Mouse (Mus musculus): ENCODE results near the gene Rnase9. TPM values are rescaled to one million over a fixed set of nuclear protein-coding genes. Genes with fewer than 3 reads are reported as not detected.
A peak's percentile ranks its signal among the peaks of the same experiment; 100 is the strongest.

Rnase9 gene
- total and polyA plus RNA-seq, 3 experiments = 0.11 TPM; not detected in 2

- peaks cover 55% of the 10 kb centered on the region for H3K4me1 ChIP-seq (ENCODE audit: insufficient read depth, low read depth, low read length)
- ATAC-seq (ENCODE audit: extremely low read depth, insufficient number of reproducible peaks, low FRiP score, poor library complexity, severe bottlenecking) = no peak
- H3K27me3 ChIP-seq (ENCODE audit: insufficient read depth, low read length) = peaks cover 11% of the 10 kb centered on the region
- no peak for DNase-seq (ENCODE audit: low spot score)
- no peaks in the 10 kb centered on the region for H3K36me3 ChIP-seq (replicated peaks)
- H3K9me3 ChIP-seq (replicated peaks) = no peaks in the 10 kb centered on the region
- TF ChIP-seq GATA1 (IDR thresholded peaks at IDR 0.05; ENCODE audit: borderline replicate concordance, low read length) (no peak), POLR2AphosphoS5 (IDR thresholded peaks at IDR 0.05; ENCODE audit: insufficient replicate concordance, low read depth, low read length) (no peak), TAL1 (conservative IDR thresholded peaks at IDR 0.05; ENCODE audit: low read depth, low read length) (no peak), GATA2 (IDR thresholded peaks at IDR 0.05; ENCODE audit: borderline replicate concordance, low read depth, low read length) (no peak), CTCF (IDR thresholded peaks at IDR 0.05; ENCODE audit: low read depth, low read length) (no peak)
- no peak overlapping the region for H3K4me3 ChIP-seq (ENCODE audit: low read depth, low read length)
Observed at GRCm38 (mm10) chr14:51085911-51086310, 44.2 kb upstream of the Rnase9 start.

GRCm38 (mm10) chr14:51085086-51085485 is 43.4 kb upstream of the Rnase9 start:
- H3K36me3 ChIP-seq (replicated peaks) = no peaks in the 10 kb centered on the region
- no peak overlapping the region for H3K4me3 ChIP-seq (ENCODE audit: low read depth, low read length)
- peaks cover 19% of the 10 kb centered on the region for H3K27me3 ChIP-seq (ENCODE audit: insufficient read depth, low read length)
- no peak for TF ChIP-seq CTCF (IDR thresholded peaks at IDR 0.05; ENCODE audit: low read depth, low read length)
- no peak for TF ChIP-seq TAL1 (conservative IDR thresholded peaks at IDR 0.05; ENCODE audit: low read depth, low read length)
- no peak for TF ChIP-seq POLR2AphosphoS5 (IDR thresholded peaks at IDR 0.05; ENCODE audit: insufficient replicate concordance, low read depth, low read length)
- TF ChIP-seq GATA2 (IDR thresholded peaks at IDR 0.05; ENCODE audit: borderline replicate concordance, low read depth, low read length) = no peak
- TF ChIP-seq GATA1 (IDR thresholded peaks at IDR 0.05; ENCODE audit: borderline replicate concordance, low read length) = no peak
- no peak for ATAC-seq (ENCODE audit: extremely low read depth, insufficient number of reproducible peaks, low FRiP score, poor library complexity, severe bottlenecking)
- H3K4me1 ChIP-seq (ENCODE audit: insufficient read depth, low read depth, low read length) = peaks cover 51% of the 10 kb centered on the region
- H3K9me3 ChIP-seq (replicated peaks) = no peaks in the 10 kb centered on the region
- DNase-seq (ENCODE audit: low spot score) = no peak

- Histone ChIP-seq H3K4me3 (ENCODE audit: low read depth, low read length) (peak overlapping the region; percentile 69; the same call in 1 of the 2 replicates), H3K27me3 (ENCODE audit: insufficient read depth, low read length) (peaks cover 24% of the 10 kb centered on the region), H3K9me3 (replicated peaks) (no peaks in the 10 kb centered on the region), H3K4me1 (ENCODE audit: insufficient read depth, low read depth, low read length) (peaks cover 48% of the 10 kb centered on the region), H3K36me3 (replicated peaks) (no peaks in the 10 kb centered on the region)
- TF ChIP-seq TAL1 (conservative IDR thresholded peaks at IDR 0.05; ENCODE audit: low read depth, low read length) = no peak
- TF ChIP-seq GATA1 (IDR thresholded peaks at IDR 0.05; ENCODE audit: borderline replicate concordance, low read length) = no peak
- TF ChIP-seq POLR2AphosphoS5 (IDR thresholded peaks at IDR 0.05; ENCODE audit: insufficient replicate concordance, low read depth, low read length) = no peak
- no peak for TF ChIP-seq CTCF (IDR thresholded peaks at IDR 0.05; ENCODE audit: low read depth, low read length)
- TF ChIP-seq GATA2 (IDR thresholded peaks at IDR 0.05; ENCODE audit: borderline replicate concordance, low read depth, low read length) = no peak
- no peak for DNase-seq (ENCODE audit: low spot score)
- ATAC-seq (ENCODE audit: extremely low read depth, insufficient number of reproducible peaks, low FRiP score, poor library complexity, severe bottlenecking) = no peak
Observed at GRCm38 (mm10) chr14:51083805-51084204, 42.1 kb upstream of the Rnase9 start.

- no peak for DNase-seq (ENCODE audit: low spot score)
- H3K27me3 ChIP-seq (ENCODE audit: insufficient read depth, low read length) = peaks cover 27% of the 10 kb centered on the region
- peaks cover 45% of the 10 kb centered on the region for H3K4me1 ChIP-seq (ENCODE audit: insufficient read depth, low read depth, low read length)
Observed at GRCm38 (mm10) chr14:51082599-51083581, 41.2 kb upstream of the Rnase9 start.

GRCm38 (mm10) chr14:51081035-51081434 is 39.4 kb upstream of the Rnase9 start:
- TF ChIP-seq GATA2 (IDR thresholded peaks at IDR 0.05; ENCODE audit: borderline replicate concordance, low read depth, low read length) = no peak
- TF ChIP-seq GATA1 (IDR thresholded peaks at IDR 0.05; ENCODE audit: borderline replicate concordance, low read length) = no peak
- TF ChIP-seq TAL1 (conservative IDR thresholded peaks at IDR 0.05; ENCODE audit: low read depth, low read length) = no peak
- no peak for TF ChIP-seq CTCF (IDR thresholded peaks at IDR 0.05; ENCODE audit: low read depth, low read length)
- no peak for TF ChIP-seq POLR2AphosphoS5 (IDR thresholded peaks at IDR 0.05; ENCODE audit: insufficient replicate concordance, low read depth, low read length)
- ATAC-seq (ENCODE audit: extremely low read depth, insufficient number of reproducible peaks, low FRiP score, poor library complexity, severe bottlenecking) = no peak
- Histone ChIP-seq H3K36me3 (replicated peaks) (no peaks in the 10 kb centered on the region), H3K9me3 (replicated peaks) (no peaks in the 10 kb centered on the region), H3K27me3 (ENCODE audit: insufficient read depth, low read length) (peaks cover 27% of the 10 kb centered on the region), H3K4me3 (ENCODE audit: low read depth, low read length) (no peak overlapping the region), H3K4me1 (ENCODE audit: insufficient read depth, low read depth, low read length) (peaks cover 38% of the 10 kb centered on the region)
- no peak for DNase-seq (ENCODE audit: low spot score)

More at GRCm38 (mm10) chr14:51082599-51083581, 41.2 kb upstream of the Rnase9 start:
- TF ChIP-seq GATA2 (IDR thresholded peaks at IDR 0.05; ENCODE audit: borderline replicate concordance, low read depth, low read length) (no peak), CTCF (IDR thresholded peaks at IDR 0.05; ENCODE audit: low read depth, low read length) (no peak), TAL1 (conservative IDR thresholded peaks at IDR 0.05; ENCODE audit: low read depth, low read length) (no peak), GATA1 (IDR thresholded peaks at IDR 0.05; ENCODE audit: borderline replicate concordance, low read length) (no peak), POLR2AphosphoS5 (IDR thresholded peaks at IDR 0.05; ENCODE audit: insufficient replicate concordance, low read depth, low read length) (no peak)
- ATAC-seq (ENCODE audit: extremely low read depth, insufficient number of reproducible peaks, low FRiP score, poor library complexity, severe bottlenecking) = peak; percentile 37; the same call in 1 of the 2 replicates
- H3K4me3 ChIP-seq (ENCODE audit: low read depth, low read length) = peak overlapping the region; percentile 69
- H3K36me3 ChIP-seq (replicated peaks) = no peaks in the 10 kb centered on the region
- H3K9me3 ChIP-seq (replicated peaks) = no peaks in the 10 kb centered on the region

GRCm38 (mm10) chr14:51079180-51079579 is 37.5 kb upstream of the Rnase9 start:
- TF ChIP-seq POLR2AphosphoS5 (IDR thresholded peaks at IDR 0.05; ENCODE audit: insufficient replicate concordance, low read depth, low read length) (no peak), GATA2 (IDR thresholded peaks at IDR 0.05; ENCODE audit: borderline replicate concordance, low read depth, low read length) (no peak), GATA1 (IDR thresholded peaks at IDR 0.05; ENCODE audit: borderline replicate concordance, low read length) (no peak), TAL1 (conservative IDR thresholded peaks at IDR 0.05; ENCODE audit: low read depth, low read length) (no peak), CTCF (IDR thresholded peaks at IDR 0.05; ENCODE audit: low read depth, low read length) (no peak)
- no peaks in the 10 kb centered on the region for H3K9me3 ChIP-seq (replicated peaks)
- ATAC-seq (ENCODE audit: extremely low read depth, insufficient number of reproducible peaks, low FRiP score, poor library complexity, severe bottlenecking) (no peak), DNase-seq (ENCODE audit: low spot score) (no peak)
- H3K36me3 ChIP-seq (replicated peaks) = no peaks in the 10 kb centered on the region
- peaks cover 40% of the 10 kb centered on the region for H3K27me3 ChIP-seq (ENCODE audit: insufficient read depth, low read length)
- no peak overlapping the region for H3K4me3 ChIP-seq (ENCODE audit: low read depth, low read length)
- H3K4me1 ChIP-seq (ENCODE audit: insufficient read depth, low read depth, low read length) = peaks cover 22% of the 10 kb centered on the region

Measured in G1E (cell line).